Mouse (Mus musculus) cerebellum, adult 2 months (tissue): Measurements from ENCODE around the gene Lck. TPM values are rescaled to one million over a fixed set of nuclear protein-coding genes. Genes with fewer than 3 reads are reported as not detected.

Source experiments
- DNase-seq, 2 experiments: peaks; one replicate each; pipeline ENCODE4 v3.0.0; 2021
- H3K27ac ChIP-seq: fragments of 200-500 bp; 2 replicates; pipeline ENCODE4 v1.5.1; 2012; ENCODE audit warnings: low read length, control low read depth, inconsistent platforms; ENCODE audit not compliant: insufficient read depth
- H3K27me3 ChIP-seq: fragments of 200-500 bp; 2 replicates; pipeline ENCODE4 v1.6.1; 2012; ENCODE audit warnings: inconsistent platforms, mild to moderate bottlenecking, low read length, moderate library complexity; ENCODE audit not compliant: control insufficient read depth, insufficient read depth
- H3K4me1 ChIP-seq: fragments of 200-500 bp; 2 replicates; pipeline ENCODE4 v1.6.1; 2011; ENCODE audit warnings: low read length; ENCODE audit not compliant: control insufficient read depth, insufficient read depth
- H3K4me3 ChIP-seq: fragments of 200-500 bp; replicated peaks from 2 replicates; pipeline ENCODE3; 2011; ENCODE audit warnings: mild to moderate bottlenecking, low read depth, low read length, control low read depth; ENCODE audit not compliant: insufficient read depth
- CTCF ChIP-seq: fragments of 200-500 bp; IDR thresholded peaks from 2 replicates; pipeline ENCODE4 v1.5.1; 2011; ENCODE audit warnings: low read depth, mild to moderate bottlenecking, control low read depth, low read length, moderate library complexity, borderline replicate concordance; ENCODE audit not compliant: insufficient read depth
- POLR2A ChIP-seq: fragments of 200-500 bp; IDR thresholded peaks from 2 replicates; pipeline ENCODE4 v1.6.1; 2011; ENCODE audit warnings: low read length, control low read depth, borderline replicate concordance; ENCODE audit not compliant: insufficient read depth
- WGBS: fragments of 180-500 bp; shearing (Covaris S2); methylation state at CpG from one replicate; pipeline ENCODE4 v1.1.7; 2018; 5-methylcytosine and 5-hydroxymethylcytosine counted together
- polyA plus RNA-seq: library from polyadenylated mRNA; depleted of rRNA; stranded (reverse); fragments of >200 nt; gene quantifications from 2 replicates; pipeline ENCODE4 v1.2.3, GENCODE M21; 2012

Gene Lck
- polyA plus RNA-seq, 1 experiment, result 1.00 TPM

DNA sequence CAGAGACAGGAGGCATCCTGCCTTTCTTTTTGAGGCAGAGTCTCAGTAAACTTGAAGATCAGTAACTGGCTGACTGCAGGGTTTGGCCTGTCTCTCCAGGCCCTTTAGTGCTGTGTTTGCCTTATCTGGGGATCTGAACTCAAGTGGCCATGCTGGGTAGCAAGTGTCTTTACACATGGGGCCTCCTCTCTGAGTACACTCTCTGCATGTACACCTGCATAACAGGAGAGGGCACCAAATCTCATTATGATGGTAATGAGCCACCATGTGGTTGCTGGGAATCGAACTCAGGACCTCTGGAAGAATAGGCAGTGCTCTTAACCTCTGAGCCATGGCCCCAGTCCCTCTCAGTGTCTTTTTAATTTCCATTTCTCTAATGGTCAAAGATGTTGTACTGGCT is 8.8 kb upstream of the Lck start:
- Histone ChIP-seq H3K27me3 (no peaks in the 10 kb centered on the region), H3K4me1 (no peaks in the 10 kb centered on the region; the same call in 1 of the 2 replicates), H3K4me3 (no peak overlapping the region), H3K27ac (no peak overlapping the region)
- no peak for TF ChIP-seq CTCF
- TF ChIP-seq POLR2A, result no peak
- 72% methylated on average over 1 of the region's 1 CpGs for WGBS
- DNase-seq, result no peak

DNA sequence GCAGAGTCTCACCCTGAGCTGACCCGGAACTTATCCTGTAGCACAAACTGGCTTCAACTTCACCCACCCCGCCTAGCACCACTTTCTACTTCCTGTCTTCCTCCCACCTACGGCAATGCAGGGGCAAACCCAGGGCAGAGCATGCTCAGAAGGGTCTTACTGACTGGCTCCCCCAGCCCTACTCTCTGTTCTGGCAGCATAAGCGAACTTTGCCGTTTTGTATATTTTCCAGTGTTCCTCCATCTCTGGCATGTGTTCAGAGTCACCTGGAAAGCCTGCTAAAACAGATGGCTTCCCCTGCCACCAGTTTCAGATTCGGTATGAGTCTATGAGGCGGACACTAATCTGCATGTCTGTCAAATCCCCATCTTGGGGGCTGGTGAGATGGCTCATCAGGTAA is 6.9 kb upstream of the Lck start:
- Histone ChIP-seq H3K27me3 (no peaks in the 10 kb centered on the region), H3K27ac (no peak overlapping the region), H3K4me1 (no peaks in the 10 kb centered on the region; the same call in 1 of the 2 replicates), H3K4me3 (no peak overlapping the region)
- DNase-seq, result peak; percentile 40 to 59
- WGBS, result 10% methylated on average over 7 of the region's 7 CpGs
- no peak for TF ChIP-seq POLR2A
- no peak for TF ChIP-seq CTCF

DNA sequence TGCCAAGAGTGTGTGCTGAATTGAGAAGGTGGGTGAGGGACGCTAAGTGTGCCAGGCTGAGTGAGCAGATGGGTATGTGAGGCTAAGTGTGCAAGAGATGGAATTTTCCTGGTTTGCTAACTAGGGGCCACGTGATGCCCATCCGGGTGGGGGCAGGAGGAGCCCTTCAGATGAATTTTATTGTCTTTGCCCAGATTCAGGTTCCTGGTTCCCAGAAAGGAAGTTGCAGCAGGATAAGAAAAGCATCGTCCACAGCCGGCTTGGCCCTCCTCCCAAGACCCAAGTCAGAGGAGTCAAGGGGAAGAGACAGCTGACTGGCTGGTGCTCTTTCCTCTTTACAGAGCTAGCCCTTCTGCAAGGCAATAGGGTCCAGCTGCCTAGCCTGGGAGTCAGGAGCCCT is 5.0 kb upstream of the Lck start, which contains the start of gene Fam167b:
Gene Fam167b, minus strand, starts transcription at position 84 of the 400 bp plus-strand sequence.
- H3K27me3 ChIP-seq, result no peaks in the 10 kb centered on the region
- no peak within 1 kb of the TSS for H3K27ac ChIP-seq
- WGBS, result 74% methylated on average over 5 of the region's 5 CpGs
- H3K4me3 ChIP-seq, result no peak within 1 kb of the TSS
- DNase-seq, result no peak
- TF ChIP-seq CTCF, result no peak
- H3K4me1 ChIP-seq, result no peaks in the 10 kb centered on the region; the same call in 1 of the 2 replicates

DNA sequence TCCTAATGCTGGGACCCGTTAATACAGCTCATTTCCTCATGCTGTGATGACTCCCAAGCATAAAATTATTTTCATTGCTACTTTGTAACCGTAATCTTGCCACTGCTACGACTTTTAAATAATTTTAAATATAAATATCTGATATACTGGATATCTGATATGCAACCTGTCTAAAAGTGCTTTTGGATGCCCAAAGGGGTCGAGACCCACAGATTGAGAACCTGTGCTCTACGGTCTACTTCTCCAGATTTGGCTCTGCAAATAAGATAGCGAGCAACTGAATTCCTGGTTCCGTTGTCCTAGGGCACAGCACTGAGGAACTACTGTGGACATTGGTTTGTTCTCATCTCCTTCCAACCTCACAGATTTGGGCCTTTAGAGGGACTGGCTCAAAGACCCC is 4.2 kb upstream of the Lck start:
- no peak for TF ChIP-seq POLR2A
- no peak for TF ChIP-seq CTCF
- DNase-seq, result no peak
- WGBS, result 71% methylated on average over 7 of the region's 7 CpGs
- H3K27me3 ChIP-seq, result no peaks in the 10 kb centered on the region
- H3K27ac ChIP-seq, result no peak overlapping the region
- no peak overlapping the region for H3K4me3 ChIP-seq
- no peaks in the 10 kb centered on the region; the same call in 1 of the 2 replicates for H3K4me1 ChIP-seq

- Histone ChIP-seq H3K4me3 (no peak overlapping the region), H3K27ac (no peak overlapping the region), H3K27me3 (no peaks in the 10 kb centered on the region), H3K4me1 (no peaks in the 10 kb centered on the region; the same call in 1 of the 2 replicates)
- TF ChIP-seq CTCF (peak; percentile 14; the same call in 1 of the 2 replicates), POLR2A (no peak)
- peak; percentile 46 to 51 for DNase-seq
- 16% methylated on average over 21 of the region's 21 CpGs for WGBS
Observed at GRCm38 (mm10) chr4:129576863-129577491, 3.5 kb upstream of the Lck start.

DNA sequence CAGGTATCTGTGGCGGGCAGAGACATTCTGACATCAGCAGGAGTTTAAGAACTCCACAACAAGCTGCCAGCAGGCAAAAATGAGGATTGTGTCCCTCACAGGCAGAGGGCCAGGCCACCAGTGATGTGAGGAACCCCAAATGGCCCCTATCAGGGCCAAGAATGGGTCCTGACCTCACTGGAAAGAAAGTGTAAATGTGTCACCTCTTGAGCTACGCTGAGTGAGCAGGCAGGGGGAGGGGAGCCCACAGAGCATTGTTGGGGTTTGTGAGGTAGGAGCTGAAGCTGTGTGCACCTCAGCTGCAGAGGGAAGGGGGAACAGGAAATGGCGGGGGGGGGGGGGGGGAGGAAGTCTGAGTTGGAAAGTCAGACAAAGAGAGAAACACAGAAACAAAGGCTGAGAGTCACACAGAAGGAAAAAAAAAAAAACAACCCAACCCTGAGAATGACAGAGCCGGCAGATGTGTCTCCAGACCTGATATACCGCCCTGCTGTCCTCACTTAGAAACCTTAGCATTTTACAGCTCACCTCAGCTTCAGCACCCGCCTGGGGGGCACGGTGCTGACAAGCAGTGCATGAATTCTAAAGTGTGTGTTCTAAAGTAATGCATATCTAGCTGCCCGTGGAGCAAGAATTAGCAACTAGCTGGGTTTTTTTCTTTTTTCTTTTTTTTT is 1.9 kb upstream of the Lck start:
- WGBS, result 72% methylated on average over 8 of the region's 8 CpGs
- TF ChIP-seq POLR2A, result no peak
- no peak for TF ChIP-seq CTCF
- Histone ChIP-seq H3K4me3 (no peak overlapping the region), H3K27ac (no peak overlapping the region), H3K4me1 (no peaks in the 10 kb centered on the region; the same call in 1 of the 2 replicates), H3K27me3 (no peaks in the 10 kb centered on the region)
- DNase-seq, result no peak

DNA sequence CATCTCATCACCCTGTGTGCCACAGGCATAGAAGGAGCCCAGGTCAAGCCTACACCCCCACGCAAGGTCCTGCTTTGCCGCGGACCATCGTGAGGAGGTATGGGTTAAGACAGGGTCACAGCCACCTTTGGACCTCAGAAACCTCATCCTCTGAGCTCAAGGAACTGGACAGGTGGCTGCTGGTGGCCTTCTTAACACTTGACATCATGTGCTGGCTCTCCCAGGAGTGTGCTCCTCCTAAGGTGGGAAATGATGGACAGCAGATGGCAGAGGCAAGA is 409 bp downstream of the Lck start:
- Histone ChIP-seq H3K27ac (no peak overlapping the region), H3K4me3 (no peak overlapping the region), H3K27me3 (no peaks in the 10 kb centered on the region), H3K4me1 (no peaks in the 10 kb centered on the region; the same call in 1 of the 2 replicates)
- over 99% methylated on average over 4 of the region's 4 CpGs for WGBS
- DNase-seq, result no peak
- TF ChIP-seq CTCF (no peak), POLR2A (no peak)

DNA sequence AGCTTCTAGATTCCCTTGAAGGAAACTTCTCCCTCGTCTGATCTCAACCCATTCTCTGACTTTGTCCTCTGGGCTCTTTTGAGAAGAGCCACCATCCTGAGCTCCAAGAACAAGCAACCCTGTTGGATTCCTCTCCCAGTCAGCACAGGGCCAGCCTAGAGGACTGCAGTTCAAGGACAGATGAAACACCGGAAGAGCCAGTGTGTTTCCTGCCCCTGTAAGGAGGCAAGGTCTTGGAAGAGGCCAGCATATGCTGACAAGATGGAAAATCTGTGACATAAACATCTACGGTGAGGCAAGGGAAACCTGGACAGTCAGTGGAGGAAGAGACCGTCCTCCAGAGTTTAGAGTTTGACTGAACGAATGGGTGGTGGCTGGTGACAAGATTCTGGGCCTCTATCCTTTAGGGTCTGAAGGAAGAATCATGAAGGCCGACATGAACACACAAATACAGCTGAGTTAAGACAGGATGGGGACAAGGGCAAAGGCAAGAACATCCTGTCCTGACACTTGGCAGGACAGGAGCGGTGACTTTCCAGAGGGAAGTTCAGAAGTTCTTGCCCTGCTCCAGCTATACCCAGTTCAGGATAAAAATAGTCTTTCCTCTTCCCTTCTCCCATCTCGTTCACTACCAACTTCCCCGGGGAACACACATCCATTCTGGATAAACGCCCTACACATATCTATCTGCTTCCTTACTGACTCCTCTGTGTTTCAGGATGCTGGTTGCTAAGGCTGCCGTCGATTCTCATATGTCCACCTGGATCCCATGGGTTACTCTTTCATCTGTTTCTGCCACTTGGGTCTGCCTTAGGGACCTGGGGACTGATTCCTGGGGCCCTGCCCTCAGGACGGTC is 977 bp downstream of the Lck start:
- H3K27me3 ChIP-seq, result no peaks in the 10 kb centered on the region
- no peak for DNase-seq
- no peak for TF ChIP-seq CTCF
- H3K4me3 ChIP-seq, result no peak overlapping the region
- WGBS, result 82% methylated on average over 13 of the region's 13 CpGs
- H3K27ac ChIP-seq, result no peak overlapping the region
- no peaks in the 10 kb centered on the region; the same call in 1 of the 2 replicates for H3K4me1 ChIP-seq
